ENCODE assay signal across 7 mouse cellular contexts in genomic region chr7:143505823-143506222, GRCm38 (mm10). TPM values are rescaled to one million over a fixed set of nuclear protein-coding genes. Genes with fewer than 3 reads are reported as not detected.
DNase-seq lines count a peak whose midpoint lies in the region; TF ChIP-seq lines count a peak whose summit lies in the region.

No protein-coding gene starts in this region.

- DNase-seq in 416B (ENCODE audit: low read depth): peak; percentile 78
- peak; percentile 72 for DNase-seq in CD4-positive helper T cell, adult 2 months (ENCODE audit: low read depth, low spot score)
- DNase-seq in brain, embryonic 14.5 days (ENCODE audit: low read depth): peak; percentile 61
- DNase-seq in frontal cortex, postnatal 14 days (ENCODE audit: low spot score in 2 of 2): peak; percentile 60 to 67
- peak; percentile 92 to 93 for DNase-seq in kidney, postnatal 4 days
- peak; percentile 86 for DNase-seq in lung, postnatal 14 days
- peak; percentile 38 to 67 for DNase-seq in spleen, adult 18-20 months

- TF ChIP-seq POLR2A in brain, embryonic 14.5 days (IDR thresholded peaks at IDR 0.05; ENCODE audit: borderline replicate concordance, extremely low read depth, insufficient read depth, insufficient read length, poor library complexity, severe bottlenecking): no peak

- TF ChIP-seq CTCF in brain, embryonic 14.5 days (IDR thresholded peaks at IDR 0.05; ENCODE audit: borderline replicate concordance, extremely low read depth, insufficient read depth, insufficient read length): peak; percentile 67

RNA-seq across cellular contexts. Expression of gene Phlda2, which starts 2.9 kb away (rescaled TPM):
- 0.78 and 0.88 TPM in 2 replicates for polyA plus RNA-seq in brain, embryonic 14.5 days (2012; rRNA removed)

RNA-seq across cellular contexts. Expression of gene Slc22a18, which starts 32.3 kb away (rescaled TPM):
- 0.71 and 1.2 TPM in 2 replicates for polyA plus RNA-seq in brain, embryonic 14.5 days (2012; rRNA removed)

RNA-seq across cellular contexts. Expression of gene Nap1l4, which starts 43.1 kb away (rescaled TPM):
- polyA plus RNA-seq in brain, embryonic 14.5 days (2012; rRNA removed): 218 and 243 TPM in 2 replicates

RNA-seq across cellular contexts. Expression of gene Cdkn1c, which starts 45.0 kb away (rescaled TPM):
- 174 and 264 TPM in 2 replicates for polyA plus RNA-seq in brain, embryonic 14.5 days (2012; rRNA removed)

Comparison
In these comparisons a context has a peak if more than half of its experiments do, and no peak if none do; other contexts are left out.
1. Peak in every context shown above with its lines: DNase-seq.